Mouse (Mus musculus) midbrain, embryonic 16.5 days (tissue): ENCODE measurements around the gene Gstt3. TPM values are rescaled to one million over a fixed set of nuclear protein-coding genes. Genes with fewer than 3 reads are reported as not detected.

ENCODE experiments used
- ATAC-seq: fragments of 200-750 bp; cut with Nextera tagmentation; 2 replicates; pipeline ENCODE4 v1.8.0; 2017; ENCODE audit warnings: moderate TSS enrichment
- H3K27ac ChIP-seq: fragments of 300-500 bp; sonication (generic); 2 replicates; pipeline ENCODE4 v1.5.1; 2014; ENCODE audit warnings: mild to moderate bottlenecking, low read length, mixed read lengths
- H3K27me3 ChIP-seq: fragments of 300-500 bp; sonication (generic); 2 replicates; pipeline ENCODE4 v1.6.1; 2014; ENCODE audit warnings: low read depth, low read length, mixed read lengths; ENCODE audit not compliant: control insufficient read depth, insufficient read depth
- H3K36me3 ChIP-seq: fragments of 300-500 bp; sonication (generic); 2 replicates; pipeline ENCODE4 v1.6.1; 2014; ENCODE audit warnings: mild to moderate bottlenecking, low read length, moderate library complexity, mixed read lengths; ENCODE audit not compliant: control insufficient read depth, insufficient read depth
- H3K4me1 ChIP-seq: fragments of 300-500 bp; sonication (generic); 2 replicates; pipeline ENCODE4 v1.6.1; 2014; ENCODE audit warnings: mild to moderate bottlenecking, low read length, mixed read lengths; ENCODE audit not compliant: control insufficient read depth, insufficient read depth
- H3K4me2 ChIP-seq: fragments of 300-500 bp; sonication (generic); 2 replicates; pipeline ENCODE4 v1.6.1; 2014; ENCODE audit warnings: mild to moderate bottlenecking, low read length, mixed read lengths
- H3K4me3 ChIP-seq: fragments of 300-500 bp; sonication (generic); 2 replicates; pipeline ENCODE4 v1.5.1; 2014; ENCODE audit warnings: low read depth, mild to moderate bottlenecking, low read length, moderate library complexity, mixed read lengths
- H3K9ac ChIP-seq: fragments of 300-500 bp; sonication (generic); 2 replicates; pipeline ENCODE4 v1.6.1; 2014; ENCODE audit warnings: low read depth, low read length, mixed read lengths
- H3K9me3 ChIP-seq: fragments of 300-500 bp; sonication (generic); replicated peaks from 2 replicates; pipeline ENCODE4 v1.6.1; 2014; ENCODE audit warnings: mild to moderate bottlenecking, low read length, mixed read lengths; ENCODE audit not compliant: control insufficient read depth, poor library complexity, severe bottlenecking
- WGBS: fragments of 180-500 bp; shearing (Covaris S2); extraction: QIAGEN DNeasy Blood & Tissue Kit; methylation state at CpG from one replicate; pipeline ENCODE4 v1.1.7; 2014; 5-methylcytosine and 5-hydroxymethylcytosine counted together
- polyA plus RNA-seq: library from polyadenylated mRNA; unstranded; fragments of >200 nt; fragmentation: Nextera tagmentation; extraction: Ambion mirVana; gene quantifications from 2 replicates; pipeline ENCODE4 v1.2.1, GENCODE M21; 2015

The Gstt3 gene
- 0.53 and 1.4 TPM in 2 replicates for polyA plus RNA-seq

GRCm38 (mm10) chr10:75780769-75781578, at the start of gene Gstt3, which contains the start of gene Gm20441:
TSS of gene Gstt3 (minus strand) at chr10:75781414.
TSS of gene Gm20441 (minus strand) at chr10:75780954.
- no peak within 1 kb of the TSS for H3K9ac ChIP-seq
- peaks cover 36% of the 10 kb centered on the region for H3K27me3 ChIP-seq
- H3K27ac ChIP-seq, result no peak within 1 kb of the TSS
- 0 out of 2 replicates have a peak, but pooled peaks cover 2% of the 10 kb centered on the region for H3K9me3 ChIP-seq
- H3K4me2 ChIP-seq, result peak within 1 kb of the TSS; percentile 56
- peak within 1 kb of the TSS; percentile 26 for H3K4me3 ChIP-seq
- no peaks in the 10 kb centered on the region for H3K36me3 ChIP-seq
- no peak for ATAC-seq
- WGBS, result 2% methylated on average over 28 of the region's 28 CpGs
- peaks cover 5% of the 10 kb centered on the region; the same call in 1 of the 2 replicates for H3K4me1 ChIP-seq

DNA sequence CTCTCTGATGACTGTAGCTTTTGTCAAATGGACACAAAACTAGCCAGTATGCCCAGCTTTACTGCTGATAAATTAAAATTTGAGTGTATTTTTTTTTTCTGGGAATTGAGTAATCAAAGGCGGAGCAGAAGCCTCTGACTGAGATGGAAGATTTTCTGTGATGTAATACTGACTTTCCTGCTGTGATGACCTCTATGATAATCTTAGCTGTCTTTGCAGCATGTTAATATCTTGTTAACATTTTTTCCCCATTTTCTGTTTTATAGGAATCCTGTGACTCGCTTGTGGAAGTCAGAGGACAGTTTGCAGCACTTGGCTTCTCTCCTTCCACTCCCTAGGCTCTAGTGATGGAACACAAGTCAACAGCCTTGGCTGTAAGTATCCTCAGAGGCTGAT, 49.1 kb upstream of the Gstt3 start:
- WGBS, result 97% methylated on average over 2 of the region's 2 CpGs
- H3K4me3 ChIP-seq, result no peak overlapping the region
- no peaks in the 10 kb centered on the region for H3K36me3 ChIP-seq
- no peak overlapping the region for H3K9ac ChIP-seq
- no peaks in the 10 kb centered on the region for H3K9me3 ChIP-seq
- no peak overlapping the region for H3K4me2 ChIP-seq
- H3K27ac ChIP-seq, result no peak overlapping the region
- H3K4me1 ChIP-seq, result peaks cover 5% of the 10 kb centered on the region
- peaks cover 10% of the 10 kb centered on the region for H3K27me3 ChIP-seq
- no peak for ATAC-seq

DNA sequence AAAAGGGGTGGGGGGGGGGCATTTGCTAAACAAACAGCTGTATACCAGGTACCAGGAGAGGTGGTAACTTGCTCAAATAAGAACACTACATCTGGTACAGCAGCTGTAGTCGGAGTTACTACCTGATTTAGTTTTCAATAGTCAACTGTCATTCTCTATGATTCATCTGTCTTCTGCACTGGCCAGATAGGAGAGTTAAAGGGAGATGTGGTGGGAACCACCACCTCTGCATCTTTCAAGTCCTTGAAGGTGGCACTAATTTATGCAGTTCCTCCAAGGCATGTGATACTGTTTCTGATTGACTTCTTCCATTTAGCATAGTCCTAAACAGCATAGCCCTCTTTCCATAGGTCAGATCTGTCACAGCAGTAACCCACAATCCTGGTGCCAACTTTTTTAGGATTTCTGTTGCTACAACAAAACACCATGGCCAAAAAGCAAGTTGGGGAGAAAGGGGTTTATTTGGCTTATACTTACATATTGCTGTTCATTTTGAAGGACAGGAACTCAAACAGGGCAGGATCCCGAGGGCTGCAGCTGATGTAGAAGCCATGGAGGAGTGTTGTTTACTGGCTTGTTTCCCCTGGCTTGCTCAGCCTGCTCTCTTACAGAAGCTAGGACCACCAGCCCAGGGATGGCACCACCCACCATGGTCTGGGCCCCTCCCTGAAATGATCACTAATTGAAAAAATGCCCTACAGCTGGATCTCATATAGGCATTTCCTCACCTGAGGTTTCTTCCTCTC, 48.5 kb upstream of the Gstt3 start:
- 77% methylated on average over 2 of the region's 2 CpGs for WGBS
- H3K27me3 ChIP-seq, result peaks cover 10% of the 10 kb centered on the region

DNA sequence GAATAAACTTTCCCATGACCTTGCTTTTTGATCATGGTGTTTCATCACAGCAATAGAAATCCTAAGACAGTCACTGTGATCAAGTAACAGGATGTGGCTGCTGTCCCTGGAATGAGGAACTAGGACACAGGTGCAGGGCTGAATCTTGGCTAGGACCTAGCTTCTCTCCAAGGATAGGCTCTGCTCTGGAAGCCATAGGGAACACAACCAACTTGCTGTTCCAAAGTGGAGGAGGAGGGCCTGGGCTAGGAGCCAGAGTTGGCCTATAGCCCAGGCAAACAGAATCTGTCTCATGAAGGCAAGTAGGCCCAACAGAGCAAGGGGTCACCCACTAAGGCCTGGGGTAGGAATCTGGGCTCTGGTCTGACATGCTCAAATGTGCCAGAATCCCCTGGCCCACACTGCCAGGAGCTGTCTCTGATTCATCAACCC, 47.3 kb upstream of the Gstt3 start:
- Histone ChIP-seq H3K36me3 (no peaks in the 10 kb centered on the region), H3K27me3 (peaks cover 3% of the 10 kb centered on the region), H3K9ac (no peak overlapping the region), H3K4me2 (no peak overlapping the region), H3K9me3 (no peaks in the 10 kb centered on the region), H3K4me3 (no peak overlapping the region), H3K27ac (no peak overlapping the region), H3K4me1 (no peaks in the 10 kb centered on the region)
- 0 out of 2 replicates have a peak, but pooled peaks have one; percentile 32 for ATAC-seq

More for the DNA sequence above, 48.5 kb upstream of the Gstt3 start:
- H3K9me3 ChIP-seq, result no peaks in the 10 kb centered on the region
- no peak overlapping the region for H3K9ac ChIP-seq
- no peak overlapping the region for H3K4me3 ChIP-seq
- peaks cover 2% of the 10 kb centered on the region for H3K4me1 ChIP-seq
- ATAC-seq, result no peak
- no peak overlapping the region for H3K27ac ChIP-seq
- H3K4me2 ChIP-seq, result no peak overlapping the region
- H3K36me3 ChIP-seq, result no peaks in the 10 kb centered on the region

GRCm38 (mm10) chr10:75827668-75828360, 46.6 kb upstream of the Gstt3 start:
- Histone ChIP-seq H3K4me3 (no peak overlapping the region), H3K9ac (no peak overlapping the region), H3K27ac (no peak overlapping the region), H3K4me2 (no peak overlapping the region), H3K4me1 (no peaks in the 10 kb centered on the region), H3K36me3 (no peaks in the 10 kb centered on the region), H3K9me3 (no peaks in the 10 kb centered on the region), H3K27me3 (no peaks in the 10 kb centered on the region)
- ATAC-seq, result no peak
- 90% methylated on average over 4 of the region's 4 CpGs for whole genome bisulfite sequencing

DNA sequence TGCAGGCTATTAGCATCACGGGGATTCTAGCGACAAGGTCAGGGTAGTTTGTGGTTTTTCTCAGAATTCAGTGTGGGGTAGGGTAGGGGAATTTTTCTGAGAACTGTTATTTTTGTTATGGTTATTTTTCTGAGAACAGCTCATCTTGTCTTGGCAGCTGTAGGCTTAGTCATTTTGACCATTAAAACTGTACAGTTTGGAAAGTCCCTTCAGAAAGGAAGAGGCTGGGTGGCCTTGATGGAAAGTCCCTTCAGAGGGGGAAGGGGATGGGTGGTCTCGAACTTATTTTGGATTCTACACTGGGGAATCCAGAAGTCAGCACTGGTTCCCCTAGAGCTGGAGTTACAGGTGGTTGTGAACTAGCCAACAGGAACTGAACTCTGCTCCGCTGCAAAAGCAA, 43.3 kb upstream of the Gstt3 start:
- Histone ChIP-seq H3K36me3 (no peaks in the 10 kb centered on the region), H3K27me3 (no peaks in the 10 kb centered on the region), H3K27ac (no peak overlapping the region), H3K4me1 (no peaks in the 10 kb centered on the region), H3K9ac (no peak overlapping the region), H3K4me2 (no peak overlapping the region), H3K4me3 (no peak overlapping the region), H3K9me3 (no peaks in the 10 kb centered on the region)
- WGBS, result 88% methylated on average over 4 of the region's 4 CpGs
- no peak for ATAC-seq

DNA sequence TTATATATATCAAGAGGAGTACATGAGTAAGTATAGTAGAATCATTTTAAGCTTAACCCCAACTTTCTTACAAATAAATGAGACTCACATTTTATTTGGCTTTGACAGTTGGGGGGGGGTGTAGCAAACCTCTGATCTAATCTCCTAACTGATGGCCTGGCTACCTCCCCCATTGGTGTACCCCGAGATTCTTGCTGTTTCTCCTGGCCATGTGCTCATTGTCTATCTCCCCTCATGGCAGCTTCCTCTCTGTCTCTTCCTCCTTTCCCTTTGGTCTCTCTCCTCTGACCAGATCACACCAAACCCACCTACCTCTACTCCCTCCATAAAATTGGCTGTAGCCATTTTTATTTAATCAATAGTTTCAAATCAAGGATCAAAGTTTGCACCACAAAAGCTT, 42.6 kb upstream of the Gstt3 start:
- H3K9ac ChIP-seq, result no peak overlapping the region
- 100% methylated on average over 1 of the region's 1 CpGs for WGBS
- H3K4me3 ChIP-seq, result no peak overlapping the region

DNA sequence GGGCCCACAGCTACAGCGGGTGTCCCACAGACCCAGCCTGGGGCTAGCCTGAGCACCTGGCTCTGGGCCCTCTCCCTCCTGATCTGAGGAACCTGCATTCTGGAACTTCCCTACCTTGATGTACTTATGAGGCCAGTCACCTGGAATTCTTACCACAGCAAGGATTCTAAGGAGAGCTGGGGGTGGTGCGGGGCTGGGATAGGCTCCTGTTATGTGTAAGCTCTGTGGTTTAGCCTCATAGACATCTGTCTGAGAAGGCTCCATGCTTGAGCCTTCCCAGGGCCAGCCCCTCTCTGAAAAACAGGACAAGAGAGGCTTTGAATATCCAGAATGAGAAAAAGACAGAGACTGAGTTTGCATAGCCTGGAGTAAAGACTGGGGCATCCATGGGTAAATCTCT, 41.2 kb upstream of the Gstt3 start, which contains the start of gene Gstt4:
Gstt4 (minus strand) TSS at position 101 of the 400 bp plus-strand sequence.
- Histone ChIP-seq H3K4me2 (no peak within 1 kb of the TSS), H3K27me3 (no peaks in the 10 kb centered on the region), H3K27ac (no peak within 1 kb of the TSS), H3K9ac (no peak within 1 kb of the TSS), H3K4me3 (no peak within 1 kb of the TSS), H3K36me3 (no peaks in the 10 kb centered on the region), H3K9me3 (no peaks in the 10 kb centered on the region), H3K4me1 (no peaks in the 10 kb centered on the region)
- 93% methylated on average over 2 of the region's 2 CpGs for WGBS
- no peak for ATAC-seq

More for the DNA sequence above, 42.6 kb upstream of the Gstt3 start:
- Histone ChIP-seq H3K9me3 (no peaks in the 10 kb centered on the region), H3K27ac (no peak overlapping the region), H3K36me3 (no peaks in the 10 kb centered on the region), H3K4me2 (no peak overlapping the region), H3K27me3 (no peaks in the 10 kb centered on the region), H3K4me1 (no peaks in the 10 kb centered on the region)
- ATAC-seq, result no peak
